Mouse (Mus musculus) cortical plate, adult 2 months (tissue): ENCODE results near the gene Tmc5. TPM values are rescaled to one million over a fixed set of nuclear protein-coding genes. Genes with fewer than 3 reads are reported as not detected.

ENCODE experiments used
- H3K27ac ChIP-seq: fragments of 200-500 bp; 2 replicates; pipeline ENCODE4 v1.5.1; 2012; ENCODE audit warnings: low read length, control low read depth, inconsistent platforms; ENCODE audit not compliant: insufficient read depth
- H3K4me1 ChIP-seq: fragments of 200-500 bp; 2 replicates; pipeline ENCODE4 v1.6.1; 2011; ENCODE audit warnings: low read length; ENCODE audit not compliant: control insufficient read depth, insufficient read depth
- H3K4me3 ChIP-seq: fragments of 200-500 bp; 2 replicates; pipeline ENCODE4 v1.5.1; 2011; ENCODE audit warnings: mild to moderate bottlenecking, low read length, control low read depth; ENCODE audit not compliant: insufficient read depth
- CTCF ChIP-seq: fragments of 200-500 bp; IDR thresholded peaks from 2 replicates; pipeline ENCODE4 v1.5.1; 2011; ENCODE audit warnings: mild to moderate bottlenecking, control low read depth, low read length; ENCODE audit not compliant: insufficient read depth; ENCODE audit errors: extremely low read depth
- POLR2A ChIP-seq: fragments of 200-500 bp; IDR thresholded peaks from 2 replicates; pipeline ENCODE4 v1.6.1; 2011; ENCODE audit warnings: mild to moderate bottlenecking, low read length, control low read depth; ENCODE audit not compliant: insufficient read depth; ENCODE audit errors: extremely low read depth
- polyA plus RNA-seq: library from polyadenylated mRNA; depleted of rRNA; stranded (reverse); fragments of >200 nt; gene quantifications from 2 replicates; pipeline ENCODE4 v1.2.3, GENCODE M21; 2012

The Tmc5 gene
- polyA plus RNA-seq, 1 experiment: 0.15 TPM

GRCm38 (mm10) chr7:118704001-118704850 is 107.1 kb downstream of the Tmc5 start:
- Histone ChIP-seq H3K4me3 (peak overlapping the region; percentile 68), H3K27ac (no peak overlapping the region), H3K4me1 (peaks cover 13% of the 10 kb centered on the region; the same call in 1 of the 2 replicates)
- no peak for TF ChIP-seq POLR2A
- TF ChIP-seq CTCF: no peak

GRCm38 (mm10) chr7:118705101-118705961 is 108.2 kb downstream of the Tmc5 start, which contains the start of gene Gde1:
Gene Gde1 (minus strand): TSS chr7:118705778.
- peak within 1 kb of the TSS; percentile 96 for H3K27ac ChIP-seq
- TF ChIP-seq CTCF (no peak), POLR2A (peak; percentile 84)
- peak within 1 kb of the TSS; percentile 68 for H3K4me3 ChIP-seq
- peaks cover 11% of the 10 kb centered on the region; the same call in 1 of the 2 replicates for H3K4me1 ChIP-seq

GRCm38 (mm10) chr7:118706051-118706450 is 109.0 kb downstream of the Tmc5 start:
- Histone ChIP-seq H3K4me3 (peak overlapping the region; percentile 68), H3K27ac (peak overlapping the region; percentile 85), H3K4me1 (peaks cover 11% of the 10 kb centered on the region; the same call in 1 of the 2 replicates)
- TF ChIP-seq CTCF (no peak), POLR2A (no peak)

- peaks cover 11% of the 10 kb centered on the region; the same call in 1 of the 2 replicates for H3K4me1 ChIP-seq
These were observed 109.4 kb downstream of the Tmc5 start for GRCm38 (mm10) chr7:118706488-118706887.

GRCm38 (mm10) chr7:118707216-118707615 is 110.1 kb downstream of the Tmc5 start:
- Histone ChIP-seq H3K27ac (no peak overlapping the region), H3K4me3 (no peak overlapping the region), H3K4me1 (peaks cover 11% of the 10 kb centered on the region; the same call in 1 of the 2 replicates)
- no peak for TF ChIP-seq CTCF
- no peak for TF ChIP-seq POLR2A

More at GRCm38 (mm10) chr7:118706488-118706887, 109.4 kb downstream of the Tmc5 start:
- no peak overlapping the region for H3K27ac ChIP-seq
- TF ChIP-seq CTCF (no peak), POLR2A (no peak)
- H3K4me3 ChIP-seq: no peak overlapping the region

GRCm38 (mm10) chr7:118708002-118708401 is 110.9 kb downstream of the Tmc5 start:
- Histone ChIP-seq H3K27ac (no peak overlapping the region), H3K4me1 (peaks cover 11% of the 10 kb centered on the region; the same call in 1 of the 2 replicates), H3K4me3 (no peak overlapping the region)
- no peak for TF ChIP-seq CTCF
- no peak for TF ChIP-seq POLR2A

GRCm38 (mm10) chr7:118710776-118711175 is 113.7 kb downstream of the Tmc5 start:
- no peak for TF ChIP-seq POLR2A
- Histone ChIP-seq H3K4me1 (peaks cover 5% of the 10 kb centered on the region), H3K27ac (no peak overlapping the region)

GRCm38 (mm10) chr7:118712228-118713173 is 115.4 kb downstream of the Tmc5 start, which contains the start of gene Ccp110:
Gene Ccp110 (plus strand): TSS chr7:118712552.
- TF ChIP-seq CTCF (no peak), POLR2A (peak; percentile 75; the same call in 1 of the 2 replicates)
- 0 out of 2 replicates have a peak within 1 kb of the TSS, but pooled peaks have one; percentile 9 for H3K27ac ChIP-seq
- H3K4me3 ChIP-seq: peak within 1 kb of the TSS; percentile 91
- peaks cover 2% of the 10 kb centered on the region for H3K4me1 ChIP-seq

More at GRCm38 (mm10) chr7:118710776-118711175, 113.7 kb downstream of the Tmc5 start:
- no peak overlapping the region for H3K4me3 ChIP-seq

- TF ChIP-seq POLR2A (no peak), CTCF (no peak)
- Histone ChIP-seq H3K4me1 (peaks cover 2% of the 10 kb centered on the region), H3K27ac (no peak overlapping the region), H3K4me3 (no peak overlapping the region)
These were observed 117.8 kb downstream of the Tmc5 start for GRCm38 (mm10) chr7:118714873-118715272.
